Mouse (Mus musculus): ENCODE results near the gene Eri3. TPM values are rescaled to one million over a fixed set of nuclear protein-coding genes. Genes with fewer than 3 reads are reported as not detected.

The Eri3 gene
- total RNA-seq, 2 experiments from 2014 or later: 9.4 to 20.4 TPM

- ATAC-seq (replicated peaks; ENCODE audit: low FRiP score, poor library complexity, severe bottlenecking): no peak
Observed at GRCm38 (mm10) chr4:117613153-117613773, 63.1 kb downstream of the Eri3 start.

DNA sequence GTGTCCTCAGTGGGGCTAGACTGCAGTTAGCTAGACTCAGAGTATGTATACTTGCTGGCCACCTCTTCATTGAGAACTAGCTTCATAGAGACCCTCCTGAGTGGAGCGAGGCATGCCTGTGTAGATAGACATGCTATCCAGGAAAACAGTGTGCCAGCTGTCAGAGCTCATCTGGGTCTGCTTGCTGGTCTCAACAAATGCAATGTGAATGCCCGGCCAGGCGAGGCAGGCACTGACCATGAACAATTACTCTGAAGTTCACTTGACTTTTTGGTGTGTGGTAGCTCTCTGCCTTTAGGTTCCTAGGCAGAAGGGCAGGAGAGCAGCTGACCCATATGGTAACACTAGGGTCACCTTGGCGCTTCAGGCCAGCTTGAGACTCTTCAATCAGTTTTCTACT lies 66.4 kb downstream of the Eri3 start:
- ATAC-seq (replicated peaks; ENCODE audit: low FRiP score, poor library complexity, severe bottlenecking): no peak

- no peak for ATAC-seq (replicated peaks; ENCODE audit: low FRiP score, poor library complexity, severe bottlenecking)
Observed at GRCm38 (mm10) chr4:117622270-117622669, 72.1 kb downstream of the Eri3 start.

GRCm38 (mm10) chr4:117623025-117623424 lies 72.9 kb downstream of the Eri3 start:
- ATAC-seq (replicated peaks; ENCODE audit: low FRiP score, poor library complexity, severe bottlenecking): no peak

- ATAC-seq (replicated peaks; ENCODE audit: low FRiP score, poor library complexity, severe bottlenecking): no peak
Observed at GRCm38 (mm10) chr4:117624660-117625059, 74.5 kb downstream of the Eri3 start.

DNA sequence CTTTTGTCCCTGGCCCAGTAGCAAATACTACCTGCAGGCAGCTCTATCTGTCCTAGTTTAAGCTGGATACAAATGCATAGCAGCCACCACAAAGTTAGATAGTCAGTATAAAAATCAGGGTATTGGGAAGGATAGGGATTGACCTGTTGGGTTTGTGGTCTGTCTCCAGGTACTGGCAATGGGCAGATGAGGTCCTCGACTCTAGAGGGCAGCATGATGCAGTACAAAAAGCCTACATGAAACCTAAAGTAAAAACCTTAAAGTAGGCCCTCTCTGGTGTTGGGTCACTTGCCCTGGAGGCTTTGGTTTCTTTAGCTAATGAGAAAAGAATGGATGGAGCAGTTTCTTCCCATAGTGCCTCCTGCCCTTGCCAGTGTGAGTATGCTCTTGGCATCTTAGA lies 78.3 kb downstream of the Eri3 start:
- ATAC-seq (replicated peaks; ENCODE audit: low FRiP score, poor library complexity, severe bottlenecking): no peak

DNA sequence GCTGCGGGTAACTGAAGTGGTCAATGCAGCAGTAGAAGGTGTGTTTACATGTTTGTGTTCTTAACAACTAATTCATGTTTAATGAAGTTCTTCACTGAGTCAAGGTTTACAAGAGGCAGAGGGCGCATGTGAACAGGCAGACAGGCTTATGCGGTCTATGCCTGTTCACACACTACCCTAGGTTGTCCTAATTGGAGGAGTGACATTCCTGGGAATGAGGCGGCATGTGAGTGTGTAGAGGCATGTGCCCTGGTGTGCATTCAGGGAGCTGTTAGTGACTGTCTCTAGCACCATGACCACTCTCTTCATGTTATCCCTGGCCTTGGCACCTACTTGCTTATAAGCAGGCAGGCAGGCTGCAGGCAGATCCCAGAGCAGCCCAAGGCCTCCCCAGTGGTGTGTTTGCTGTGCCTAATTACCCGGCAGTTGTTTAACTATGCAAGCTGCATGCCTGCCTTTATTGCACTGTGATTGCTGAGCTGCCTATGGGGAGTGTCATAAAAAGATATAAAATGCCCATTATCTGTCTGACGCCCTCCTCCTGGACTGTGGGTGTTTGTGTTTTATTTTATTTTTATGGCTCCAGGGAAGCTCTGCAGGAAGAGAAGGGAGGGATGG lies 80.0 kb downstream of the Eri3 start:
- ATAC-seq (replicated peaks; ENCODE audit: low FRiP score, poor library complexity, severe bottlenecking): no peak

DNA sequence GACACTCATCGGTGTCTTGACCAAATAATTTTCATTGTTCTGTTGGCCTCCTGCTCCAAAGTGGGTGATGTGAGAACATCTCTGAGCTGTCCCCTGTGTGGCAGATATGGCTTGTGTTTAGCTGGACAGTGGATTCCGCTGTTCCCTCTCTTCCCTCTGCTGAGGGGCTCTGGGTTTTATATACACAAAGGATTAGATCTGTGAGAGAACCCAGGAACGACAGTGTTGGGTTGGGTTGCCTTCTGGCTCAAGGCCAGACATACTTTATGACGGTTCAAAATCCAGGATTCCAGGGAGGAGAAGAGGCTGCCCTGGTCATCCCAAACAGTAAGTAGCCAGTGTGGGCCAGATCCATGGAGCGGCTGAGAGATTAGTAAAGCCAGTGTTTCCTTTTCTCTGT lies 83.4 kb downstream of the Eri3 start:
- ATAC-seq (replicated peaks; ENCODE audit: low FRiP score, poor library complexity, severe bottlenecking): no peak

- ATAC-seq (replicated peaks; ENCODE audit: low FRiP score, poor library complexity, severe bottlenecking): no peak
Observed at GRCm38 (mm10) chr4:117634642-117635041, 84.5 kb downstream of the Eri3 start.

- ATAC-seq (replicated peaks; ENCODE audit: low FRiP score, poor library complexity, severe bottlenecking): no peak
Observed at GRCm38 (mm10) chr4:117636152-117636551, 86.0 kb downstream of the Eri3 start.

DNA sequence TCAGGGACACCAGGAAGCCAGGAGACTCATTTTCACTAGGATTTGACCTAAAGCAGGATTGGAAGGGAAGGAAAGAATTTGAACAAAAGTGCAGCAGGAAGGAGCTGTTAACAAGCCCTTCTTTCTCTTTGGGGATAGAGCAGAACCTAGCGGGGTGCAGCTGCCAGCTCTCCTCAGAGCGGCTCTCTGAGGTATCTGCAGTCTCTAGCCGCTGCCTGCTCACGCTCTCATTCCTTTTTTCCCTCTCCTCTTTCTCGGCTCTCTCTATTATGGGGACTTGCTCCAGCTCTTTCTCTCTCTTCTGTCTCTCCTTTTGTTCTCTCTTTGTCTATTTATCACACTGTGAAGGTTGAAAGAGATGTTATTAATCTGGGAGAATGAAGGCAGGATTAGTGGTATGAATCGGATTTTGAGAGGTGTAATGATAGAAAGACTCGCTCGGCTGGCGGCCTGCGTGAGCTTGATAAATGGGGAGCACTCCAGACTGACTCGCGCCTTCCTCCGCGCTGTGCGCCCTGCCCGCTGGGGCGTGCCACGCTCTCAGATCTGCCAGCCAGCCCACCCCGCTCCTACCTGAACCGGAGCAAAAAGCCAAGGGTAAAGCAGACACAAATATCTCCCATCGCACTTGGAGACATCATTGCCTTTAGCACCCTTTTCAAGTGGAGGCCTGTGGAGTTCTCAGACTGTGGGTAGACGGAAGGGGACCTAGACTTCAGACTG lies 86.9 kb downstream of the Eri3 start:
- ATAC-seq (replicated peaks; ENCODE audit: low FRiP score, poor library complexity, severe bottlenecking): no peak

DNA sequence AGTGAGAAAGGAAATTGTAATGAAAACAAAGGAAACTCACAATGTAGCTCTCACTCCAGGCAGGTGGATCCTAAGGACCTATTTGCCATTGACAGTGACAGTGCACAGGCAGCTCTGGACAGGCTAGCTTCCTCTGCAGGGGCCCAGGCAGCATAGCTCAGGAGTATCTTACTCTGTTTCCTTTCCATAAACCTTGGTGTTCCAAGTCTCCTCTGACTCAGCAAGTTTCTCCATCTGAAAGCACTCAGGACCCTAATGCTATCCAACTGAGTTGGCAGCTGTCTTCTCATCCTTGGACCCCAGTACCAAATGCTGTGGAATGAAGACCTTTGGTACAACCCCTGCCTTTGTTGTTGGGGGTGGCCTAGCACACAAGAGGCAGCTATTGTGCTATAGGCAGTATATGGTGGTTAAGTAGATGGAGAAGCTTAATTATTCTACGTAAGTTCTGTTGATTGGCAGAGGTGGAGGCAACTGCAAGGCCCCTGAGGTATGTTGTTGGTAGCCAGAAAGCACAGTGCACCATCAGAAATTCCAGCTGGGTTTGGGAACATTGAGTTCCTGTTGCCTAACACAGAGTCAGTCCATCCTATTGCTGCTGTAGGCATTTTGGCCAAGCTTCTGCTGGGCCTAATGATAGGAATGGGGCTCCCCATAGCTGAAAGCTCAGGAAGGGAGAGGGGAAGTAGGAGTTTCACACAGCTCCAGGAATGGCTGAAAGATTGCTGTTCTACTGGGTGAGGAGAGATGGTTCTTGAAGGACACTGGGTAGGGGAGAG lies 90.9 kb downstream of the Eri3 start:
- no peak for ATAC-seq (replicated peaks; ENCODE audit: low FRiP score, poor library complexity, severe bottlenecking)

DNA sequence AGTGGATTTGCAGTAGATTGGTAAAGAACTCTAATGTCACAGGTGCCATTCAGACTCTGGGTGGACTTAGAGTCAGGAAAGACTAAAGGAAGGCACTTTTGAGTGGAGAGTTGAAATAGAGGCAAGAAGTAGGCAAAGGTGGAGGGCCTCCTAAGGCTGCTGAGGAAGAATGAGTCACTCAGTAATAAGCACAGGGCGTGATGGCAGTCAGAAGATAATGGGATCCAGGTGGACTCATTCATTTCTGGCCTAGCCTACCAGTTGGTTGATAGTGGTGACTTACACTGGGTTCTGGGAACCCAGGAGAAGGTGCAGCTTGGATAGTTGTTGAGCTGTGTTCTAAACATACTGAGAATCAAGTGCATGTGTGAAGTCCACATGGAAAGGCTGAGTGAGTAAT lies 91.6 kb downstream of the Eri3 start:
- ATAC-seq (replicated peaks; ENCODE audit: low FRiP score, poor library complexity, severe bottlenecking): no peak

- ATAC-seq (replicated peaks; ENCODE audit: low FRiP score, poor library complexity, severe bottlenecking): no peak
Observed at GRCm38 (mm10) chr4:117645031-117645435, 94.9 kb downstream of the Eri3 start.

DNA sequence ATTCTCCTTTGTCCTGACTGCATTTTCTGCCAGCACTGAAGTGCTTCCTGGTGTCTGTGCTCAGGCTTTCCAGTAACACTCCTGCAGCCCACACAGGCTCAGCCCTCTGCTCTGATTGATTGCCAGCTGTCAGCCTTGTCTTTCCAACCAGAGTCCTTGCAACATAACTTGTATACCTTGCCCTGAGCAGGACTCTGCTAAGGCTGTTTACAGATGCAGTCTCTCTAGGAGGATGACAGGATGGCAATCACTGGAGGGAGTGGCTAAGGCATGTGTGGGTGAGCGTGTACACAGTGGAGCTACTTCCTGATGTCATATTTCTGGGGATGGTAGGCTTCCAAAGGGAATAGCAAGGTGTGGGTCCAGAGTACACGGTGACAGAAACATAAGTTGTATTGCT lies 95.7 kb downstream of the Eri3 start:
- ATAC-seq (replicated peaks; ENCODE audit: low FRiP score, poor library complexity, severe bottlenecking): no peak

- no peak for ATAC-seq (replicated peaks; ENCODE audit: low FRiP score, poor library complexity, severe bottlenecking)
Observed at GRCm38 (mm10) chr4:117646496-117646895, 96.3 kb downstream of the Eri3 start.

GRCm38 (mm10) chr4:117646926-117647755 lies 97.0 kb downstream of the Eri3 start:
- ATAC-seq (replicated peaks; ENCODE audit: low FRiP score, poor library complexity, severe bottlenecking): no peak

DNA sequence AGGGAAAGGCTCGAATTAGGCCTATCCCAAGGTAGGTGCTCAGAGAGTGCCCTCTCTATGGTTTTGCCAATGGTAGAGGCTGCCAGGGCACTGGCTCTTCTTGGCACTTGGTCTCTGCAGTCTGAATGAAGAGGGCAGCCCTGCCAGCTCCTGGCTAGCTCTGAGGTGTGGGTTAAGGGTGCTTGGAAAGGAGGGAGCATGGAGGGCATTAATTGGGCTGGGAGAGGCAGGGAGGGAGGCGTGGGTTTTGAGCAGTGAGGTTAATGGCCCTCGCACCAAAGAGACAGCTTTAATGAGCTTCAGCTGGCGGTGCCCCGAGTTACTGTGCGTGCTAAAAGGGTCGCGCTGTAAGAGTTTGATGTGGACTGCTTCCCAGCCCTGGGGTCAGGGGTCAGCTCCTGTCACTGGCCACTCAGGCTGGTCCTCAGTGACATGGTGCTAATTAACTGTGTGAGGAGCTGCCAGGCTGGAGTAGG lies 101.5 kb downstream of the Eri3 start:
- ATAC-seq (replicated peaks; ENCODE audit: low FRiP score, poor library complexity, severe bottlenecking): no peak

GRCm38 (mm10) chr4:117652727-117653126 lies 102.6 kb downstream of the Eri3 start:
- no peak for ATAC-seq (replicated peaks; ENCODE audit: low FRiP score, poor library complexity, severe bottlenecking)
